Mouse (Mus musculus): ENCODE measurements at regions not wholly inside any gene's neighbourhood (a gene's known extent, or its start where the extent isn't known, plus 50 kb on each side); places are given as distances from the start of the nearest gene placed in this dataset.
"Not testable (repeated sequence)": the region's sequence is repeated elsewhere in the genome, so short reads cannot be mapped to it uniquely, and the experiment has no call there.

DNA sequence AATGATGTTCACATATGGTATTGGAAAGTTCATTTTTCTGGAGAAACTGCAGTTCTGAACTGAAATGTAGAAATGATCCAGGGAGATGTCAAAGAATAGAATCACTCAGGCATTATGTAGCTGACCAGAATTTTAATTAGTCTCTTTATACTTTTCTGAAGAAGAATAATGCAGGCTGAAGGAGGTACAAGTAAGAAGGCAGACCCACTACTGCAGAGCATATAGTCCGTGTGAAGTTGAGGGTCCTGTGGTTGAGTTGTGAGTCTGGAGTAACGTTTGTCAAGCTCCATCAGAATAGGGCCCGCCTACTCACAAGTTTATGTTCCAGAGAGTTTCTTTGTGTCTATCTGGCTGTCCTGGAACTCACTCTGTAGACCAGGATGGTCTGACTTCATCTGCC lies 575.8 kb upstream of the Cobl start:
- CTCF ChIA-PET: no interaction called here

GRCm38 (mm10) chr11:13032464-13032863 lies 567.7 kb upstream of the Cobl start:
- ChIA-PET POLR2A (no interaction called here), CTCF (no interaction called here)

More for the DNA sequence above, 575.8 kb upstream of the Cobl start:
- POLR2A ChIA-PET: no interaction called here

DNA sequence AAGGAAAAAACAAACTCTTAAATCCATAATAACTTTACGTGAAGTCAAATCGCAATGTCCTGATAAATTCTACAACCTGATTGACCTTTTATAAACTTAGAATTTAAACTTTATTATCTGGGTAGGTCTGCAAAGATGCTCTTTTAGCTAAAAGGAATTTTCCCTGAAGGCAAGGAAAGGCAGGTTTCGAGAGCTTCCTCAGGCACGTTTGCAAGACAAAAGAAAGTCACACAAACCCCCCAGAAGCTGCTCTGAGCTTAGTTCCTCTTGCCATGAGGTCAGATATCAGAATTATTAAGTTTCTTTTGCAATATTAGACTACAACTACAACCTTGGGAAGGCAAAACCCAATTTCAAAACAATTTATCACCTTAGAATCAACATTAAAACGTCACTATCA lies 544.1 kb upstream of the Cobl start:
- CTCF ChIA-PET: not testable (repeated sequence)
- POLR2A ChIA-PET: interaction anchor here in 1 of 4 experiments (1.3 kb wide), 1 partner anchor 197 kb away, joined by 3 read pairs; no protein-coding TSS in a partner anchor

GRCm38 (mm10) chr11:13006461-13006961 lies 541.8 kb upstream of the Cobl start:
- CTCF ChIA-PET: not testable (repeated sequence)
- POLR2A ChIA-PET: interaction anchor here in 3 of 4 experiments (0.7 to 1.2 kb wide), 5 partner anchors 9 to 1198 kb away, joined by 3 read pairs; partner anchors contain the start of gene Fignl1 (in 1 of the 3)

- CTCF ChIA-PET: no interaction called here
- POLR2A ChIA-PET: interaction anchor here in 2 of 4 experiments (0.6 to 1.2 kb wide), 5 partner anchors 9 to 719 kb away, joined by 3 to 5 read pairs (median 3); no protein-coding TSS in a partner anchor
Measured at GRCm38 (mm10) chr11:13005228-13005627, 540.5 kb upstream of the Cobl start.

DNA sequence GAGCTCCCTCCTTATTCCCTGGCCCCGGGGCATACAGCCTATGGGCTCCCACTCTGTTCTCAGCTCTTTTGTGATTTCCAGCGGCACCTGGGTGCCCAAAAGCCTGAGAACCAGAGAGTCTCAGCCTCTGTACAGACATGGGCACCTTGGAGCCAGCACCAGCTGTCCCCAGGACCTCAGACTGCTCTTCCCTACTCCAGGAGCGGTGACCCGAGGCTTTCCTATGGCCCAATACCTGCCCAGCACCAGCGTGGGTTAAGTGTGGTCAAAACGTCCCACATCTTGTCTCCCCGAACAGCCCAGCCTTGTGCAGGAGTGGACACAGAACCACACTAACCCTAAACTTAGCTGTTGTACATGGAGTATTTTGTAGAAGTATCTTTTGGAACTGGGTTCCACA lies 534.5 kb upstream of the Cobl start:
- CTCF ChIA-PET: no interaction called here
- POLR2A ChIA-PET: no interaction called here
